Mouse (Mus musculus) stomach, embryonic 14.5 days (tissue): ENCODE measurements at regions not wholly inside any gene's neighbourhood (a gene's known extent, or its start where the extent isn't known, plus 50 kb on each side); places are given as distances from the start of the nearest gene placed in this dataset.

Experiments used
- ATAC-seq: fragments of 200-750 bp; cut with Nextera tagmentation; 2 replicates; pipeline ENCODE4 v1.8.0; 2017; ENCODE audit warnings: low read depth, moderate TSS enrichment; ENCODE audit not compliant: insufficient number of reproducible peaks, insufficient read depth, low FRiP score
- H3K27ac ChIP-seq: fragments of 300-500 bp; sonication (generic); 2 replicates; pipeline ENCODE4 v1.5.1; 2014; ENCODE audit warnings: mild to moderate bottlenecking, low read length, moderate library complexity, mixed read lengths
- H3K27me3 ChIP-seq: fragments of 300-500 bp; sonication (generic); 2 replicates; pipeline ENCODE4 v1.6.1; 2014; ENCODE audit warnings: low read length, control low read depth, mixed read lengths; ENCODE audit not compliant: control insufficient read depth, insufficient read depth
- H3K36me3 ChIP-seq: fragments of 300-500 bp; sonication (generic); 2 replicates; pipeline ENCODE4 v1.6.1; 2014; ENCODE audit warnings: mild to moderate bottlenecking, control low read depth, low read length, moderate library complexity, mixed read lengths; ENCODE audit not compliant: control insufficient read depth, insufficient read depth
- H3K4me1 ChIP-seq: fragments of 300-500 bp; sonication (generic); 2 replicates; pipeline ENCODE4 v1.6.1; 2014; ENCODE audit warnings: low read length, control low read depth, mixed read lengths; ENCODE audit not compliant: control insufficient read depth, insufficient read depth
- H3K4me2 ChIP-seq: fragments of 300-500 bp; sonication (generic); replicated peaks from 2 replicates; pipeline ENCODE4 v1.6.1; 2014; ENCODE audit warnings: low read depth, low read length, control low read depth
- H3K4me3 ChIP-seq: fragments of 300-500 bp; sonication (generic); 2 replicates; pipeline ENCODE4 v1.5.1; 2014; ENCODE audit warnings: low read depth, low read length, control low read depth
- H3K9ac ChIP-seq: fragments of 300-500 bp; sonication (generic); replicated peaks from 2 replicates; pipeline ENCODE4 v1.6.1; 2014; ENCODE audit warnings: low read depth, mild to moderate bottlenecking, control low read depth, low read length, moderate library complexity, mixed read lengths
- H3K9me3 ChIP-seq: fragments of 300-500 bp; sonication (generic); 2 replicates; pipeline ENCODE4 v1.6.1; 2016; ENCODE audit warnings: low read depth, low read length, control low read depth; ENCODE audit not compliant: control insufficient read depth
- WGBS: fragments of 180-500 bp; shearing (Covaris S2); extraction: QIAGEN DNeasy Blood & Tissue Kit; methylation state at CpG from one replicate; pipeline ENCODE4 v1.1.7; 2014; 5-methylcytosine and 5-hydroxymethylcytosine counted together

DNA sequence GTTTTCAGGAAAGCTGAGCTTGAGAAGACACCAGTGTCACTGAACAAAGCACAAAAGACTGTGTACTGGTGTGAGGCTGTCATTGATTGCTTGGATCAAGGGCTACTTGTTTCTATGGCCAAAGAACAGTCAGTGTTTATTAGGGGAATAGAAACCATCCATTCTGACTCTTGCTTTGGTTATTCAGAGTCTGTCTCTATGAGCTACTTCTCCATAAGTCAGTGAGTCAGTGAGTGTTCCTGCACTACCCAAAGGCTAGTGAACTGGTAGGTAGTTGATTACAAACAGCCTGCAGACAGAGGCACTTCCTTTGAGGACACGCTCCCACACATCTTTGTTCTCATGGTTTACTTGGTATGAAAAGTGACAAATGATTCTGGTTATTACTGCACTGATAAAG is 104.4 kb downstream of the Gm13691 start:
- Histone ChIP-seq H3K9ac (no peak overlapping the region), H3K36me3 (no peaks in the 10 kb centered on the region), H3K27ac (no peak overlapping the region), H3K4me1 (no peaks in the 10 kb centered on the region), H3K4me3 (no peak overlapping the region), H3K4me2 (no peak overlapping the region), H3K27me3 (no peaks in the 10 kb centered on the region), H3K9me3 (no peaks in the 10 kb centered on the region)
- no peak for ATAC-seq
- WGBS, result 85% methylated on average over 1 of the region's 1 CpGs

DNA sequence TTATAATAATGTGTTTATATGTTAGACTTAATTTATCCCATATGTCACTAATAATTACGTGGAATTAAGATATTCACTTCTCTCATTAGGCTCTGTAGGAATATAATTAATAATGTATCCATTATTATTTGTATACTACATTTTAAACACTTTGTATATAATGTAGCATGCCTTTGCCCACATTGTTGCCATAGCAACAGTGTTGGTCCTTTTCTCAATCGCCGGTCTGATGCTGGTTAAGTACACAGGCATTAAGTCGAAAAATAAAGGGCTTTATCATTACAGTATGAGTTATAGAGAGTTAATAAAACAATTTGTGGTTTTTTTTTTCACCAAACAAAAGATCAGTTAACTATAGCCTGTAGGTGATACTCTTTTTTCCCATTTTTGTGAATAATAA is 108.4 kb downstream of the Gm13691 start:
- H3K9ac ChIP-seq, result no peak overlapping the region
- WGBS, result 76% methylated on average over 4 of the region's 4 CpGs
- ATAC-seq, result no peak
- H3K36me3 ChIP-seq, result no peaks in the 10 kb centered on the region
- no peaks in the 10 kb centered on the region for H3K27me3 ChIP-seq
- H3K27ac ChIP-seq, result no peak overlapping the region
- H3K4me2 ChIP-seq, result no peak overlapping the region
- no peaks in the 10 kb centered on the region for H3K9me3 ChIP-seq
- H3K4me3 ChIP-seq, result no peak overlapping the region
- H3K4me1 ChIP-seq, result no peaks in the 10 kb centered on the region

DNA sequence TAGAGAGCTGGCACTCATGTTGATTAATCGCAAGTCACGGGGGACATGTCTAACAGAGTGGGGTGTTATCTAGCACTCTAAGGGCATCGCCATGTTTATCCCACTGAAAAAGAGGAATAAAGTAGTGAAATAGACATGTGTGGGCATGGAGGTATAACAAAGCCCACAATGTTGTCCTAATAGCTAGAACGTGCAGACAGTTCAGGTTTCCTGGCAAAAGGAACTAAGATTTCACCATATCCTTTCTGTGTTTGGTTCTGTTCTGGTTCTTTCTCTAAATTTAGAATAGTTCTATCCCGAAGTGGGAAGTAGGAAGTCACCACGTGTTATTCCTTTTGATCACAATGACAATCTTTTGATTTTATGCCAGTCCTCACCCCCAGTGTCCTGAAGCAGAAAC is 123.2 kb downstream of the Gm13691 start:
- no peaks in the 10 kb centered on the region; the same call in 1 of the 2 replicates for H3K9me3 ChIP-seq
- H3K4me3 ChIP-seq, result no peak overlapping the region
- no peak for ATAC-seq
- no peak overlapping the region for H3K4me2 ChIP-seq
- no peaks in the 10 kb centered on the region for H3K27me3 ChIP-seq
- no peaks in the 10 kb centered on the region for H3K4me1 ChIP-seq
- no peaks in the 10 kb centered on the region for H3K36me3 ChIP-seq
- H3K27ac ChIP-seq, result no peak overlapping the region
- 54% methylated on average over 6 of the region's 6 CpGs for WGBS
- no peak overlapping the region for H3K9ac ChIP-seq

DNA sequence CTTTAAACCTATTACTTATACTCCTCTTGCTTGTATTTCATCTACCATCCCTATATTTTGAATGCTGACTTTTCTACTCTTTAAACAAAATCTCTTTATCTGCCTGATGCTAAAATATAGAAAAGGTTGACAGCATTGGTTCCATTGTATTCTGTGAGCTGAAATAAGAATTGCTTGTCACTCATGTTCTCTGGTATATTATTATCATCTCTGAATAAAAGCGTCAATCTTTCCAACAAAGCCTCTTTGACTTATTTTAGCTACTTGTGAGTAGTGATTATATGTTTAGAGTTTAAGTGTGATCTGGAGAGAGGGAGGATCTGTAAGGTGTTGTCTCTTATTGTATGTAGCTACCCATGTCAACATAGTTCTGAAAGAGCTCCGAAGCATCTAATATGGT is 129.5 kb downstream of the Gm13691 start:
- Histone ChIP-seq H3K4me1 (no peaks in the 10 kb centered on the region), H3K9me3 (no peaks in the 10 kb centered on the region), H3K27ac (no peak overlapping the region), H3K4me3 (no peak overlapping the region), H3K4me2 (no peak overlapping the region), H3K27me3 (no peaks in the 10 kb centered on the region), H3K9ac (no peak overlapping the region), H3K36me3 (no peaks in the 10 kb centered on the region)
- 91% methylated on average over 2 of the region's 2 CpGs for WGBS
- no peak for ATAC-seq

DNA sequence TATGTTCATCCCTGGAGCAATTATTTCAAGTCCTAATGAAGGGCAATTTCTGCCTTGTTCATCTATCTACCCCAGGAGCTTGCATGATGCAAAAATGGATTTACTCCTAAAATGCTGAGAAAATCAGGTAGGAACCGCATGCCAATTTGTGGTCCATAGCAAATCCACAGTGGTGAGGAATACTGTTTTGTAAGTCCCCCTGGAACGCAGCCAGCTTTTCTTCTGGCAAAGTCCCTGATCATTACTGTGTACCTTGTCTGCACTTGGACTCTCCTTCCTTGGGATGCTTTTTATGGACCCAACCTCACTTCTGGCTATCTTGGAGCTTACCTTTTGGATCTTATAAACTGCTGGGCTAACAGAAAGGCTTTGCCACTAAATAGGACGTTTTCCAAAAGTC is 137.2 kb downstream of the Gm13691 start:
- WGBS, result 86% methylated on average over 3 of the region's 3 CpGs

DNA sequence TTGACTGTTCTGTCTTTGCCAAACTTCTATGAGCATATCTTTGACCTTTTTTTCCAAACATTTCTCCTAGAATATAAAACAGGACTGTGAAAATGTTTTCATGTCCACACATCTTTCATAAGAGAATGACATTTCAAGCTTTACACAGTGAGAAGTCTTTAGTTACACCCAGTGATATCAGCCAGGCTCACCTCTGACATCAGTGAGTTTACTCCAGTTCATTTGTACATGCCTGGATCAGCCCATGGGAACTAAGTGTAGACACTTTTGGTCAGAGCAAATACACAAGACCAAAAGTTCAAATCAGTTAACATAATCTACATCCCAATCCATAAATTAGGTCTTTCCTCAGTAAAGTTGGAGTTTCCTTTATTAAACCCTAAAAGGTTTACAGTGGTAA is 171.4 kb downstream of the Gm13691 start:
- Histone ChIP-seq H3K36me3 (no peaks in the 10 kb centered on the region), H3K4me2 (no peak overlapping the region), H3K27ac (no peak overlapping the region), H3K4me1 (no peaks in the 10 kb centered on the region), H3K9ac (no peak overlapping the region), H3K27me3 (no peaks in the 10 kb centered on the region), H3K9me3 (no peaks in the 10 kb centered on the region), H3K4me3 (no peak overlapping the region)
- ATAC-seq, result 0 out of 2 replicates have a peak, but pooled peaks have one; percentile 53

More for the DNA sequence above, 137.2 kb downstream of the Gm13691 start:
- Histone ChIP-seq H3K4me1 (no peaks in the 10 kb centered on the region), H3K9ac (no peak overlapping the region), H3K36me3 (no peaks in the 10 kb centered on the region), H3K27me3 (no peaks in the 10 kb centered on the region), H3K27ac (no peak overlapping the region), H3K4me2 (no peak overlapping the region), H3K9me3 (no peaks in the 10 kb centered on the region), H3K4me3 (no peak overlapping the region)
- no peak for ATAC-seq

DNA sequence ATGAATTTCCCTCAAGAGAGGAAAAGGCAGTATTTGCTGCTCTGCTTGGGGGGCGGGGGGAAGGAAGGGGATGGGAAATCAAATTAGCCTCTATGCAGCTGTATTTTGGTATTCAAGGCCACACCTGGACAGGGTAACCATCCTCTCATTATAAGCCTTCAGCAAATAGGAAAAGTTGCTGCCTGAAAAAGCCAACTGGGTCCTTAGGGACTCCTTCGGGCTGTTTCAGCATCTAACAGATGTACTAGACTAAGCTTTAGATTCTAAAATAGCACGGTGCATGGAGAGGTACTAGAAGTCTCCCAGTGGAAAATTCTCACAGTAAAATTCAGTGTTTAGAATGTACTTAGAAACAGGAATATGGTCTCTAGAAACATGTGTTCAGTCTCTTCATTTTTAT is 183.1 kb downstream of the Gm13691 start:
- Histone ChIP-seq H3K4me1 (no peaks in the 10 kb centered on the region), H3K9ac (no peak overlapping the region), H3K9me3 (no peaks in the 10 kb centered on the region), H3K4me3 (no peak overlapping the region), H3K27ac (no peak overlapping the region), H3K36me3 (no peaks in the 10 kb centered on the region), H3K4me2 (no peak overlapping the region), H3K27me3 (no peaks in the 10 kb centered on the region)
- WGBS, result 80% methylated on average over 3 of the region's 3 CpGs
- ATAC-seq, result no peak

DNA sequence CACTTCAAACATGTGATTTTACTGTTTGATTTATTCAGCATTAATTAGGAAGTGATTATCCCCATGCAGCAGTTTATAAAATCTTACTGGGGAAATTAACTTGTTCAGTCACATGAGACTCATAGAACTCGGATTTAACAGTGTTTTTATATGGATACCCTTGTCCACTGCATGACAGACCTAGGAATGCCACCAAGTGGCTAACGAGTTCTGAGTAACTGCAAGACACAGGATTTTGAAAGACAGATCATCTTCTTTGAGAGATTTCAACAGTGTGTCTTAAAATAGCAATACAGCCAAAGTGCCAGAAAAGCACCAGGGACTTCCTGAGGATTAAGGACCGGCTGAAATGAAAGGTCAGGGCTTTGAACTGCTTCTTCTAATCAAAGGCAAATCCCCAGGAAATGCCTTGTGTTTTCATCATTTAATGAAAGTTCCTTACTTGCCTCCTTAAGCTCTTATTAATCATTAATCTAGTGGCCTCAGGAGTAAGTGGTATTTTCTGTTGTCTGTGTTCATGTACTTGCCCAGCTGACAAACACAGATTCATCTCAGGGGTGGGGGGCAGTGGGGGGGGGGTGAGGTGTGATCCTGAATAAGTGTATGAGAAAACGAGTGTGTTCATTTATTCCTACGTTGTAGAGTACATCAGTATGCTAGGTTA is 193.4 kb downstream of the Gm13691 start:
- ATAC-seq, result no peak
- 12% methylated on average over 5 of the region's 5 CpGs for WGBS
- Histone ChIP-seq H3K4me1 (peaks cover 13% of the 10 kb centered on the region; the same call in 1 of the 2 replicates), H3K36me3 (no peaks in the 10 kb centered on the region), H3K27me3 (no peaks in the 10 kb centered on the region), H3K9me3 (no peaks in the 10 kb centered on the region), H3K9ac (no peak overlapping the region), H3K4me3 (no peak overlapping the region), H3K4me2 (no peak overlapping the region), H3K27ac (no peak overlapping the region)
